Mouse (Mus musculus): ENCODE results near the gene Gpr25. TPM values are rescaled to one million over a fixed set of nuclear protein-coding genes. Genes with fewer than 3 reads are reported as not detected.

Gene Gpr25
- polyA plus RNA-seq, 1 experiment from 2014 or later: not detected

- Histone ChIP-seq H3K36me3 (ENCODE audit: insufficient read depth, low read length) (no peaks in the 10 kb centered on the region), H3K4me3 (ENCODE audit: low read length) (peak overlapping the region; percentile 58), H3K27ac (ENCODE audit: low read length) (no peak overlapping the region), H3K4me1 (ENCODE audit: insufficient read depth, low read length) (peaks cover 12% of the 10 kb centered on the region), H3K9me3 (ENCODE audit: low read length) (no peaks in the 10 kb centered on the region), H3K27me3 (ENCODE audit: insufficient read depth, low read length) (peaks cover 68% of the 10 kb centered on the region), H3K4me2 (replicated peaks; ENCODE audit: low read depth, low read length) (peak overlapping the region; percentile 94), H3K9ac (replicated peaks; ENCODE audit: low read length) (no peak overlapping the region)
- WGBS: 4% methylated on average over 16 of the region's 16 CpGs
- peak; percentile 19; the same call in 1 of the 2 replicates for ATAC-seq (ENCODE audit: low FRiP score, low TSS enrichment)
These were observed 1.2 kb downstream of the Gpr25 start for GRCm38 (mm10) chr1:136259543-136259892.

GRCm38 (mm10) chr1:136258495-136258894 lies 2.2 kb downstream of the Gpr25 start:
- H3K27me3 ChIP-seq (ENCODE audit: insufficient read depth, low read length): peaks cover 68% of the 10 kb centered on the region
- WGBS: 71% methylated on average over 9 of the region's 9 CpGs

GRCm38 (mm10) chr1:136255657-136256056 lies 5.0 kb downstream of the Gpr25 start:
- Histone ChIP-seq H3K27ac (ENCODE audit: low read length) (no peak overlapping the region), H3K4me1 (ENCODE audit: insufficient read depth, low read length) (peaks cover 10% of the 10 kb centered on the region), H3K4me2 (replicated peaks; ENCODE audit: low read depth, low read length) (no peak overlapping the region), H3K36me3 (ENCODE audit: insufficient read depth, low read length) (no peaks in the 10 kb centered on the region), H3K27me3 (ENCODE audit: insufficient read depth, low read length) (peaks cover 45% of the 10 kb centered on the region), H3K9ac (replicated peaks; ENCODE audit: low read length) (no peak overlapping the region), H3K4me3 (ENCODE audit: low read length) (no peak overlapping the region), H3K9me3 (ENCODE audit: low read length) (no peaks in the 10 kb centered on the region)
- 38% methylated on average over 8 of the region's 8 CpGs for WGBS
- ATAC-seq (ENCODE audit: low FRiP score, low TSS enrichment): no peak

More at GRCm38 (mm10) chr1:136258495-136258894, 2.2 kb downstream of the Gpr25 start:
- H3K27ac ChIP-seq (ENCODE audit: low read length): no peak overlapping the region
- H3K4me1 ChIP-seq (ENCODE audit: insufficient read depth, low read length): peaks cover 12% of the 10 kb centered on the region
- no peak overlapping the region for H3K4me3 ChIP-seq (ENCODE audit: low read length)
- H3K9me3 ChIP-seq (ENCODE audit: low read length): no peaks in the 10 kb centered on the region
- no peak overlapping the region for H3K9ac ChIP-seq (replicated peaks; ENCODE audit: low read length)
- no peaks in the 10 kb centered on the region for H3K36me3 ChIP-seq (ENCODE audit: insufficient read depth, low read length)
- H3K4me2 ChIP-seq (replicated peaks; ENCODE audit: low read depth, low read length): no peak overlapping the region
- ATAC-seq (ENCODE audit: low FRiP score, low TSS enrichment): no peak

DNA sequence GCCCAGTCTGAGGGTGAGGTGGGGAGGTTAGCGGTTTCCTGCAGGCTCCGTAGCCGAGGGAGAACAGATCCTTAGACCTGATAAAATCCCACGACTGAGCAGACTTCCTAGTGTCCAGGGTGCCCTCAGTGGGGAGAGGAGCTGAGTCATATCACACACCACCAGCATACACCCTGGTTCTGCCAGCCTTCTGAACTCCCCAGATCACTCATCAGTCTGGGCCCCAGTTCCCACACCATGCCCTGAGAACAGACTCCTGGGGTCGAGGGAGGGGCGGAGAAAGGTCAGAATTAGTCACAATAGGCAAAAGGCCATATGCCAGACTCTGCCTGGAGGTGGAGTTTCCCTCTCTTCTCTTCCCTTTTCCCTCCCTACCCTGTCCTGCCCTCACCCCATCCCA lies 5.5 kb downstream of the Gpr25 start:
- ATAC-seq (ENCODE audit: low FRiP score, low TSS enrichment): no peak
- 37% methylated on average over 6 of the region's 6 CpGs for WGBS

GRCm38 (mm10) chr1:136254503-136255065 lies 6.1 kb downstream of the Gpr25 start:
- H3K4me2 ChIP-seq (replicated peaks; ENCODE audit: low read depth, low read length): no peak overlapping the region
- H3K9me3 ChIP-seq (ENCODE audit: low read length): no peaks in the 10 kb centered on the region
- H3K4me1 ChIP-seq (ENCODE audit: insufficient read depth, low read length): peaks cover under 1% of the 10 kb centered on the region; the same call in 1 of the 2 replicates
- peaks cover 35% of the 10 kb centered on the region for H3K27me3 ChIP-seq (ENCODE audit: insufficient read depth, low read length)
- ATAC-seq (ENCODE audit: low FRiP score, low TSS enrichment): no peak
- H3K4me3 ChIP-seq (ENCODE audit: low read length): no peak overlapping the region
- no peaks in the 10 kb centered on the region for H3K36me3 ChIP-seq (ENCODE audit: insufficient read depth, low read length)
- no peak overlapping the region for H3K27ac ChIP-seq (ENCODE audit: low read length)
- H3K9ac ChIP-seq (replicated peaks; ENCODE audit: low read length): no peak overlapping the region
- WGBS: 78% methylated on average over 10 of the region's 10 CpGs

More for the DNA sequence above, 5.5 kb downstream of the Gpr25 start:
- no peaks in the 10 kb centered on the region for H3K36me3 ChIP-seq (ENCODE audit: insufficient read depth, low read length)
- no peak overlapping the region for H3K27ac ChIP-seq (ENCODE audit: low read length)
- H3K4me2 ChIP-seq (replicated peaks; ENCODE audit: low read depth, low read length): no peak overlapping the region
- peaks cover 6% of the 10 kb centered on the region for H3K4me1 ChIP-seq (ENCODE audit: insufficient read depth, low read length)
- H3K9me3 ChIP-seq (ENCODE audit: low read length): no peaks in the 10 kb centered on the region
- H3K4me3 ChIP-seq (ENCODE audit: low read length): no peak overlapping the region
- H3K9ac ChIP-seq (replicated peaks; ENCODE audit: low read length): no peak overlapping the region
- H3K27me3 ChIP-seq (ENCODE audit: insufficient read depth, low read length): peaks cover 40% of the 10 kb centered on the region

DNA sequence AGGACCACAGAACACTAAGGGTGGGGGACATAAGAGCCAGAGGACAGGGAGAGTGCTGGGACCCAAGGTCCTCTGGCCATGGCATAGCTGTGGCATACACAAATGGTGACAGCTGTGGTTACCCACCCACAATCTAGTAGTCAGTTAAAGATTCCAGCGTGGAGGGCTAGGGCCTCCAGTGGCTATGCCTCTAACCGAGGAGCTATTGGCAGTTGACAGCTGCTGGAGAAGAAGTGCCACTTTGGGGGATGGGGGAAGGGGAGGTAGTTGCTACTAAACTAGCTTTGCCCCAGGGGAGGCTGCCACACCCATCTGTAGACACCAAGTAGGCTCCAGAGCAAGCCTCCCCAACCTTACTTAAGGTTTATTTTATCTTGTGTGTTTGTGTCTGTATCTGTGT lies 7.2 kb downstream of the Gpr25 start:
- H3K9ac ChIP-seq (replicated peaks; ENCODE audit: low read length): no peak overlapping the region
- no peaks in the 10 kb centered on the region for H3K36me3 ChIP-seq (ENCODE audit: insufficient read depth, low read length)
- no peak overlapping the region for H3K4me3 ChIP-seq (ENCODE audit: low read length)
- H3K27me3 ChIP-seq (ENCODE audit: insufficient read depth, low read length): peaks cover 23% of the 10 kb centered on the region
- no peak for ATAC-seq (ENCODE audit: low FRiP score, low TSS enrichment)
- no peak overlapping the region for H3K27ac ChIP-seq (ENCODE audit: low read length)
- H3K4me2 ChIP-seq (replicated peaks; ENCODE audit: low read depth, low read length): no peak overlapping the region
- WGBS: 30% methylated on average over 2 of the region's 2 CpGs
- no peaks in the 10 kb centered on the region for H3K4me1 ChIP-seq (ENCODE audit: insufficient read depth, low read length)
- H3K9me3 ChIP-seq (ENCODE audit: low read length): no peaks in the 10 kb centered on the region

DNA sequence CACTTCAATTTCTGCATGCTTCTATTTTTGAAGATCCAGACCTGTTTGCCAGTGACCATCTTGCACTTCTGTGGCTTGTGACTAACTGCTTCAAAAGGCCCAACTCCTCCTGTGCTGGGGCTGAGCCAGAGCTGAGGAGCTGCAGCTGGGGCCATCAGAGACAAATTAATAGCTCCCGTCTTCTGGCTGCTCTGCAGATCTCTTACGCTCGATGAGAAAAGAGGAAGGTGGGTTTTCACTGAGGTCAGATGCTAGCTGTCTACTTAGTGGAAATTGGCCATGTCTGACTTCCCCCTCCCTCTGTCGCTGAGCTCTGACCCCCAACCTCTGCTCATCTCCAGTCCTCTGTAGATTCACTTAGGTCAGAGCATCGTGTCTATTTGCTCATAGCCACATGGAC lies 11.0 kb downstream of the Gpr25 start:
- H3K4me2 ChIP-seq (replicated peaks; ENCODE audit: low read depth, low read length): no peak overlapping the region
- no peak overlapping the region for H3K4me3 ChIP-seq (ENCODE audit: low read length)
- H3K36me3 ChIP-seq (ENCODE audit: insufficient read depth, low read length): no peaks in the 10 kb centered on the region
- no peak for ATAC-seq (ENCODE audit: low FRiP score, low TSS enrichment)
- 25% methylated on average over 5 of the region's 5 CpGs for WGBS
- H3K9ac ChIP-seq (replicated peaks; ENCODE audit: low read length): no peak overlapping the region
- H3K4me1 ChIP-seq (ENCODE audit: insufficient read depth, low read length): no peaks in the 10 kb centered on the region
- no peaks in the 10 kb centered on the region for H3K9me3 ChIP-seq (ENCODE audit: low read length)
- H3K27me3 ChIP-seq (ENCODE audit: insufficient read depth, low read length): no peaks in the 10 kb centered on the region
- no peak overlapping the region for H3K27ac ChIP-seq (ENCODE audit: low read length)

DNA sequence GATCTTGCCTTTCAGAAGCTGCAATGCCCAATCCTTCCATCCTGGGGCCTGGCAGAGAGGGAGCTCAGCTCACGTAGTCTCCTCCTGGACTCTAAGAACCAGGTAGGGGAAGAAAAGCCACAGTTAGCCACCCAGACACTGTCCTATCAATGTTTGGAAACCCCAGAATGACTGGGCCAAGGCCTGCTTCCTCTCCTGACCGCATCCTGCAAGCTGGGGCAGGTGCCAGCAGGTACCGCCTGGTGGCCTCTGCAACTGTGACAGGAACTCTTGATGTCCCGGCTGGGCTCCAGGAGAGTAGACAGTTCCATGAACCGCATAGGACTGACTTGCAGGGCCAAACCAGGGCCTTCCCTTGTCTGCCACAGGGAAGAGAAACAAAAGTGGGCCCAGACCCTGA lies 13.3 kb downstream of the Gpr25 start:
- Histone ChIP-seq H3K4me3 (ENCODE audit: low read length) (no peak overlapping the region), H3K4me2 (replicated peaks; ENCODE audit: low read depth, low read length) (no peak overlapping the region), H3K9me3 (ENCODE audit: low read length) (no peaks in the 10 kb centered on the region), H3K27me3 (ENCODE audit: insufficient read depth, low read length) (no peaks in the 10 kb centered on the region), H3K9ac (replicated peaks; ENCODE audit: low read length) (no peak overlapping the region), H3K36me3 (ENCODE audit: insufficient read depth, low read length) (no peaks in the 10 kb centered on the region), H3K4me1 (ENCODE audit: insufficient read depth, low read length) (no peaks in the 10 kb centered on the region), H3K27ac (ENCODE audit: low read length) (no peak overlapping the region)
- ATAC-seq (ENCODE audit: low FRiP score, low TSS enrichment): no peak
- WGBS: 89% methylated on average over 5 of the region's 5 CpGs

DNA sequence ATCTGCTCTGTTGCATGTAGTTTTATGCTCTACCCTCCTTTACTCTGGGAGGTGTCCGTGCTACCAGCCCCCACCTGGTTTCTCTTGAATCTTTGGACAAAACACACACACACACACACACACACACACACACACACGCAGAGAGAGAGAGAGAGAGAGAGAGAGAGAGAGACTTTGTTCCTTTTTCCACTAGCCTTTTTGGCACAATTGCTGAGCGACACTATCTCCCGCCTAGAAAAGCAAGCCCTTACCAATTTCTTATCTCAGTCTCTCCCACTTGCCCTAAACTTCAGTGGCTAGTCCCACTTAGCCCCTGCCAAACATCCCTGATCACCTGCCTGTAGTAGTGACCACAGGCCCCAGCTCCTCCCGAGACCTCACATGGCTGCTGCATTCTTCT lies 16.2 kb downstream of the Gpr25 start:
- H3K27me3 ChIP-seq (ENCODE audit: insufficient read depth, low read length): no peaks in the 10 kb centered on the region
- no peak overlapping the region for H3K27ac ChIP-seq (ENCODE audit: low read length)
- no peak overlapping the region for H3K4me3 ChIP-seq (ENCODE audit: low read length)
- 0 out of 2 replicates have a peak, but pooled peaks cover 5% of the 10 kb centered on the region for H3K9me3 ChIP-seq (ENCODE audit: low read length)
- H3K36me3 ChIP-seq (ENCODE audit: insufficient read depth, low read length): no peaks in the 10 kb centered on the region
- WGBS: 86% methylated on average over 4 of the region's 5 CpGs
- no peaks in the 10 kb centered on the region for H3K4me1 ChIP-seq (ENCODE audit: insufficient read depth, low read length)
- ATAC-seq (ENCODE audit: low FRiP score, low TSS enrichment): no peak
- H3K9ac ChIP-seq (replicated peaks; ENCODE audit: low read length): no peak overlapping the region
- no peak overlapping the region for H3K4me2 ChIP-seq (replicated peaks; ENCODE audit: low read depth, low read length)

- 84% methylated on average over 7 of the region's 7 CpGs for WGBS
- no peaks in the 10 kb centered on the region for H3K36me3 ChIP-seq (ENCODE audit: insufficient read depth, low read length)
- no peak for ATAC-seq (ENCODE audit: low FRiP score, low TSS enrichment)
These were observed 18.9 kb downstream of the Gpr25 start for GRCm38 (mm10) chr1:136241801-136242200.

More at GRCm38 (mm10) chr1:136241801-136242200, 18.9 kb downstream of the Gpr25 start:
- H3K4me3 ChIP-seq (ENCODE audit: low read length): no peak overlapping the region
- no peaks in the 10 kb centered on the region for H3K4me1 ChIP-seq (ENCODE audit: insufficient read depth, low read length)
- no peak overlapping the region for H3K9ac ChIP-seq (replicated peaks; ENCODE audit: low read length)
- no peak overlapping the region for H3K4me2 ChIP-seq (replicated peaks; ENCODE audit: low read depth, low read length)
- 0 out of 2 replicates have a peak, but pooled peaks cover 5% of the 10 kb centered on the region for H3K9me3 ChIP-seq (ENCODE audit: low read length)
- H3K27me3 ChIP-seq (ENCODE audit: insufficient read depth, low read length): no peaks in the 10 kb centered on the region
- no peak overlapping the region for H3K27ac ChIP-seq (ENCODE audit: low read length)

Measured in kidney, embryonic 16.5 days (tissue).